Mouse (Mus musculus) MEL (cell line): ENCODE results near the gene Eif2ak3.

Experiments
- CTCF ChIP-seq, 3 experiments: IDR thresholded peaks in 2 of 3; conservative IDR thresholded peaks in 1 of 3; 2 replicates each; pipeline ENCODE4 v1.5.1; 2011 to 2012; ENCODE audit warnings: low read length in 3 of 3, low read depth in 2 of 3, mild to moderate bottlenecking in 2 of 3, improper control_type of control experiment in 1 of 3, inconsistent platforms in 1 of 3, mixed read lengths in 1 of 3, moderate library complexity in 1 of 3; ENCODE audit not compliant: control insufficient read depth in 1 of 3, insufficient read depth in 1 of 3, poor library complexity in 1 of 3, severe bottlenecking in 1 of 3
- MAFK ChIP-seq: IDR thresholded peaks from 2 replicates; pipeline ENCODE4 v1.6.1; 2011; ENCODE audit warnings: low read depth, mild to moderate bottlenecking, low read length, improper control_type of control experiment, borderline replicate concordance
- MXI1 ChIP-seq: IDR thresholded peaks from 2 replicates; pipeline ENCODE4 v1.6.1; 2011; ENCODE audit warnings: mild to moderate bottlenecking, low read depth, low read length, improper control_type of control experiment
- POLR2A ChIP-seq, 2 experiments: IDR thresholded peaks; 2 replicates each; pipeline ENCODE4 v1.6.1; 2011 to 2012; ENCODE audit warnings: low read length in 2 of 2, mild to moderate bottlenecking in 2 of 2, control low read depth in 1 of 2, improper control_type of control experiment in 1 of 2, low read depth in 1 of 2, moderate library complexity in 1 of 2; ENCODE audit not compliant: control insufficient read depth in 1 of 2, insufficient read depth in 1 of 2, poor library complexity in 1 of 2
- TAL1 ChIP-seq: IDR thresholded peaks from 2 replicates; pipeline ENCODE4 v1.6.1; 2012; ENCODE audit warnings: mild to moderate bottlenecking, inconsistent platforms, low read length, moderate library complexity, mixed read lengths
- USF1 ChIP-seq: IDR thresholded peaks from 2 replicates; pipeline ENCODE4 v1.6.1; 2014; ENCODE audit warnings: low read depth, mild to moderate bottlenecking, inconsistent platforms, low read length, improper control_type of control experiment, moderate library complexity

- TF ChIP-seq MXI1 (no peak), TAL1 (no peak), POLR2A (IDR thresholded peaks at IDR 0.05; ENCODE audit: control insufficient read depth in 1 of 2, insufficient read depth in 1 of 2, low read depth in 1 of 2, low read length in 2 of 2, poor library complexity in 1 of 2) (no peak), MAFK (no peak), USF1 (no peak), CTCF (IDR thresholded peaks at IDR 0.05 in 2 of 3, conservative IDR thresholded peaks at IDR 0.05 in 1 of 3; ENCODE audit: control insufficient read depth in 1 of 3, insufficient read depth in 1 of 3, low read depth in 2 of 3, low read length in 3 of 3, poor library complexity in 1 of 3, severe bottlenecking in 1 of 3) (no peak)
Observed at GRCm38 (mm10) chr6:70838532-70838931, 5.8 kb upstream of the Eif2ak3 start.
